Mouse (Mus musculus): Measurements from ENCODE around the gene 5830411N06Rik. TPM values are rescaled to one million over a fixed set of nuclear protein-coding genes. Genes with fewer than 3 reads are reported as not detected.

5830411N06Rik gene
- 0.38 and 0.60 TPM in 2 replicates for polyA plus RNA-seq (2012; ENCODE audit: low replicate concordance)

GRCm38 (mm10) chr7:140247216-140247615 lies at the start of gene 5830411N06Rik:
TSS of gene 5830411N06Rik (plus strand) at chr7:140247284.

GRCm38 (mm10) chr7:140205864-140206263 lies 41.2 kb upstream of the 5830411N06Rik start, which contains the start of gene Olfr524:
TSS of gene Olfr524 (minus strand) at chr7:140205964.

GRCm38 (mm10) chr7:140217967-140218366 lies 29.1 kb upstream of the 5830411N06Rik start, which contains the start of gene Cd163l1:
TSS of gene Cd163l1 (plus strand) at chr7:140218267.

GRCm38 (mm10) chr7:140320558-140320957 lies 73.5 kb downstream of the 5830411N06Rik start, which contains the start of gene Olfr525:
TSS of gene Olfr525 (plus strand) at chr7:140320858.

GRCm38 (mm10) chr7:140333717-140334116 lies 86.6 kb downstream of the 5830411N06Rik start, which contains the start of gene Olfr527:
TSS of gene Olfr527 (plus strand) at chr7:140334017.

Other genes starting within 250 kb of the 5830411N06Rik start
- gene Zfp511, start 210.9 kb upstream of the 5830411N06Rik start, polyA plus RNA-seq (2012; ENCODE audit: low replicate concordance): 20.5 and 29.4 TPM in 2 replicates
- gene Tubgcp2, start 210.6 kb upstream of the 5830411N06Rik start, polyA plus RNA-seq (2012; ENCODE audit: low replicate concordance): 4.1 and 6.5 TPM in 2 replicates
- not detected in 2 replicates for gene Msx3, start 198.2 kb upstream of the 5830411N06Rik start, polyA plus RNA-seq (2012; ENCODE audit: low replicate concordance)
- 0.16 TPM in 1 of 2 replicates, not detected in the other for gene Caly, start 164.7 kb upstream of the 5830411N06Rik start, polyA plus RNA-seq (2012; ENCODE audit: low replicate concordance)
- not detected in 2 replicates for gene Prap1, start 153.9 kb upstream of the 5830411N06Rik start, polyA plus RNA-seq (2012; ENCODE audit: low replicate concordance)
- gene Fuom, start 144.8 kb upstream of the 5830411N06Rik start, polyA plus RNA-seq (2012; ENCODE audit: low replicate concordance): 10.5 and 15.7 TPM in 2 replicates
- 1.7 and 7.6 TPM in 2 replicates for gene Paox, start 131.5 kb upstream of the 5830411N06Rik start, polyA plus RNA-seq (2012; ENCODE audit: low replicate concordance)
- 3.3 and 6.3 TPM in 2 replicates for gene Echs1, start 130.8 kb upstream of the 5830411N06Rik start, polyA plus RNA-seq (2012; ENCODE audit: low replicate concordance)
- 6.5 and 7.2 TPM in 2 replicates for gene Mtg1, start 109.7 kb upstream of the 5830411N06Rik start, polyA plus RNA-seq (2012; ENCODE audit: low replicate concordance)
- not detected in 2 replicates for gene Sprn, start 92.4 kb upstream of the 5830411N06Rik start, polyA plus RNA-seq (2012; ENCODE audit: low replicate concordance)
- not detected in 2 replicates for gene Olfr522, start 82.5 kb upstream of the 5830411N06Rik start, polyA plus RNA-seq (2012; ENCODE audit: low replicate concordance)
- gene Olfr523, start 74.1 kb upstream of the 5830411N06Rik start, polyA plus RNA-seq (2012; ENCODE audit: low replicate concordance): not detected in 2 replicates
- gene Olfr524, start 41.3 kb upstream of the 5830411N06Rik start, polyA plus RNA-seq (2012; ENCODE audit: low replicate concordance): not detected in 2 replicates
- 0.23 and 0.56 TPM in 2 replicates for gene Cd163l1, start 29.0 kb upstream of the 5830411N06Rik start, polyA plus RNA-seq (2012; ENCODE audit: low replicate concordance)
- gene Olfr525, start 73.6 kb downstream of the 5830411N06Rik start, polyA plus RNA-seq (2012; ENCODE audit: low replicate concordance): not detected in 2 replicates
- gene Olfr527, start 86.7 kb downstream of the 5830411N06Rik start, polyA plus RNA-seq (2012; ENCODE audit: low replicate concordance): not detected in 2 replicates
- gene Olfr60, start 114.4 kb downstream of the 5830411N06Rik start, polyA plus RNA-seq (2012; ENCODE audit: low replicate concordance): 0.21 TPM in 1 of 2 replicates, not detected in the other
- gene Olfr530, start 129.0 kb downstream of the 5830411N06Rik start, polyA plus RNA-seq (2012; ENCODE audit: low replicate concordance): not detected in 2 replicates
- not detected in 2 replicates for gene Olfr531, start 155.6 kb downstream of the 5830411N06Rik start, polyA plus RNA-seq (2012; ENCODE audit: low replicate concordance)
- gene Olfr532, start 174.4 kb downstream of the 5830411N06Rik start, polyA plus RNA-seq (2012; ENCODE audit: low replicate concordance): not detected in 2 replicates
- gene Olfr533, start 216.1 kb downstream of the 5830411N06Rik start, polyA plus RNA-seq (2012; ENCODE audit: low replicate concordance): not detected in 2 replicates
- gene Olfr535, start 236.9 kb downstream of the 5830411N06Rik start, polyA plus RNA-seq (2012; ENCODE audit: low replicate concordance): not detected in 2 replicates